Mouse (Mus musculus): Measurements from ENCODE around the gene Slamf7.
A peak's percentile ranks its signal among the peaks of the same experiment; 100 is the strongest.
"Not testable (repeated sequence)": the region's sequence is repeated elsewhere in the genome, so short reads cannot be mapped to it uniquely, and the experiment has no call there.

The Slamf7 gene

DNA sequence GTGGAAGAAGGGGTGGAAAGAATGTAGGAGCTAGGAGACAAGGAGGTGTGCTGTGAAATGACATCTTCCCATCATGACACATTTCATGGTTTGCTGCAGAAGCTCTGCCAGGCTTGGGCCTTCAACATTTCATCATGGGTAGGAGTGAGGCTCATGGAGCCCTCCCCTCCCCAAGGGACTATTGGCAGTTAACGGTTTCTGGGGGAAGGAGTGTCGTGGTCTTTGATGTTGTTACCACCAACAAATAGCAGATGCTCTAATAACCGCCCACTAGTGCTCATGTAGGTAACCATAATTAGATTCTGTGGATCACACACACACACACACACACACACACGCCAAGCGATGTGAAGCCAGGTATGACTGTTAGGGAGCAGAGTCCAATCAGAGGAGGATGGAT, at the start of gene Slamf7:
Gene Slamf7 (minus strand): TSS at position 302 of the 400 bp plus-strand sequence.
- DNase-seq, result no peak

DNA sequence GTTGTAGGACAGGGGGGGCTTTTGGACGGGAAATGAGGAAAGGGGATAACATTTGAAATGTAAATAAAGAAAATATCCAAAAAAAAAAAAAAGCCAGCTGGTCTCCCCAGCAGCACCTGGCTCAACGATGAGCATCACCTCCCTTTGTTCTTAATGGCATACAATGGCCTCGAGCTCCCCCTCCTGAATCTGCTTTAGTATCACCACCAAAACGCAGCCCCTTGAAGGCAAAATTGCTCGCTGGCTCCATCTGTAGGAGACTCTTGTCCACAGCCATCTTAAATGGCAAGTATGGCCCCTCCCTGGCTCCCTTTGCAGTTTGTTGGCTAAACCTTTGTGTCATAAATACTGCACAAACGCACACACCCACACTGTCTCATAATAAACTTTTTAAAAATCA, 46.1 kb upstream of the Slamf7 start:
- DNase-seq, result peak in 1 of 2 experiments; percentile 10

DNA sequence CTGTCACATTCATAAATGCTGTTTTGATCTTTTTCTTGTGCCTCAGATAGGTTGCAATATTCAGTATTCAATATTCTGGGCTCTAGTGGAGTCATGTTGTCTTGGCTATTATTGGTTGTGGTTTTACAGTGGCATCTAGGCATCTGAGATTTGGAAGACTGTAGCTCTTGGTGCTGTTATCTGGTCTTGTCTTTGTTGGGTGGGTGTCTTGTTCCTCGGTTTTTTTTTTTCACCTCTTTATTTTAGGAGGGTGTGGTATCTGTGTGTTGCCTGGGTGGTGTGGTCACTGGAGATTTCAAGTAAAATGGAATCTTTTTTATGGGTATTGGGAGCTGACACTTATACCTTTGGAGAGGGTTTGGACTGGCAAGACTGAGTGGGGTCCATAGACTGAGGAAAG, 41.1 kb upstream of the Slamf7 start:
- DNase-seq, result no peak

DNA sequence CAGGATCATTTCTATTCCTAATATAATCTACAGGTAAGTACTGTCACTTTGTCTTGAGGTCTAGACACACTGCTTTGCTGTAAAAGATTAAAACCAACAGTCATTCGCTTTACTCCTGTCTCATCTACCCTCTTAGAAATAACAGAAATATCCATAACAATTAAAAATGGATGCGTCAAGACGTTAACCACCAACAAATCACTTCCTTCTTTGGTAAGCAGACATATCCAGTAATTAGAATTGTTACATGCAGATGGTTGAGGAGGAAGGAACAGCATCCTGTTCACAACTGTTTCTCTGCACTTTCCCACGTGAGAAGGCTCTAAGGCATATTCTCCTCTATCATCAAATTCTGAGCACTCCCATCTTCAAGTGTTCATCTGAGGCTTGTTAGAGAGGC, 34.5 kb upstream of the Slamf7 start:
- no peak for DNase-seq

DNA sequence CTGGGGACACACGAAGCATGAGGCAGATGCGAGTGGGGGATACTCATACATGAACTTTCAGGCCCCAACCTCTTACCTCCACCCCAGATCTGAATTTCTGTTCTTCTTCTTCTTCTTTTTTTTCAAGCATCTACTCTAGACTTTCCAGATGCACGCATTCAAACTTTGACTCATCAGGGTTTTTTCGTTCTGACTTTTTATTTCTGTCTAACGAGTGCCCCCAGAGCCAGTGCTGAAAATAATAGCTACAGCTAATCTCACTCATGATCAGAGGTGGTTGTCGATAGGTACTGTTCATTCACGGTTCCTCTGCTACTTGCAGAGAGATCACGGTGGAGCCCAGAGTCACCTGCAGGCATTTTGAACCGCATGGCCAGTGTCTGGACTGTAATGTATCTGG, 32.1 kb upstream of the Slamf7 start:
- no peak for DNase-seq

DNA sequence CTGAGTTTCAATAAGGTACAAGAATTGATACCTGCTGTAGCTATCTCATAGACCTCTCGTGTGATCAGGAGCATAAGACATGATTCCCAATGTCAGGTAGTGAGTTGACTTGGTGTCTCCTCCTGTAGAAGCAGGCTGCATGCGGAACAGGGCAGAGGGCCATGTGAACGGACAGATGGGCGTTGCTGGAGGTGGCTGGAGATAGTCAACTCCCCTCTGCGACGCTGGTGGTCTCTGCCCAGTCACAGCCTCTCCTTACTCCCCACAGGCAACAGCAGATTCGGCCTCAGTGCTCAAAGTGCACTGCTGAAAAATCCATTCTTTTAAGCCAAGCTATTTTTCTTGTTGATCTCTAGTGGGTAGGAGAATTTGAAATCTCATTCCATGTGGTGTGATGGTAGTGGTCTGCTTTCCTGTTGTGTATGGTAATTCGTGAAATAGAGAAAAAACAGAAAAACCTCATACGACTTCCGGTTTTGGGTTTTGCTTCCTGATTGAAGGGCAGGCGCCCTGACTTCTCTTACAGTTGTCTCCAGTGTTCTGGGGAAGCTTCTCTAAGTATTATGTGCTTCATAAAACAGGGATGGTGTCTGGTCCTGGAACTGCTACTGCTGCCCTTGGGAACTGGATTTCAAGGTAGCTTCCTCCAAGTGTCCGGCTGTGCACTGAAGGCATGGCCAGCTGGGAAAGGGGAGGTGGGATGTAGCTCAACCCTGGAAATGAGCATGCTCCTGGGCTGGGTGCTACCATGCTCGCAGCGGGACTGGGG, 28.9 kb upstream of the Slamf7 start, which contains the start of gene Cd48:
Gene Cd48 (plus strand): TSS at position 479 of the 769 bp plus-strand sequence.
- DNase-seq, result no peak

DNA sequence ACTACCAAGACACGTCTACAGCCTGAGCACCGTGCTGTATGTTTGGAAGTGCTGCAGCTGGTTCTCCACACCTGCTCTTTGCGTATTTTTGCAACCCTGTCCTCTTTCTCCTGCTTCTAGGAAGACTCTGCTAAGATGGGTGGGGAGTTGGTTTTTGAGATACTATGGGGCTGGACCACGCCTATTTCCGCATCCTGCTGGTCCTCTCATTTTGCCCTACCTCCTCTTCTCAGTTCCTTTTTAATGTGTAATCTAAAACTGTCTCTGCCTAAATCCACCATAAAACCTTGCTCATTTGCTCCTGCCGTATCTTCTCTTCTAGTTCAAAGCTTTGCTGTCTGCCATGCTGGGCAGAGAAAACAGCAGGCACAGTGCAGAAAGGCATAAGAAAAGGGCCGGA, 28.2 kb upstream of the Slamf7 start:
- no peak for DNase-seq

DNA sequence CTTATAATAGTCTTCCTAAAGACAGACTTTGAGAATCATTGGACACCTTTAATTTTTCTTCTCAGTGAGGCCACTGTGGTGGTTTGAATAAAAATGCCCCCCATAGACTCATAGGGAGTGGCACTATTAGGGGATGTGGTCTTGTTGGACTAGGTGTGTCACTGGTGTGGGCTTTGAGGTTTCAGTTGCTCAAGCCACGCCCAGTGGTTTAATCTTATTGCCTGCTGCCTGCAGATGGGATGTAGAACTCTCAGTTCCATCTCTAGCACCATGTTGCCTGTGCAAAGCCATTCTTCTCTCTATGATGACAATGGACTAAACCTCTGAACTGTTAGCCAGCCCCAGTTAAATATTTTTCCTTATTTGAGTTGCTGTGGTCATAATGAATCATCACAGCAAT, 24.9 kb upstream of the Slamf7 start:
- DNase-seq, result no peak

DNA sequence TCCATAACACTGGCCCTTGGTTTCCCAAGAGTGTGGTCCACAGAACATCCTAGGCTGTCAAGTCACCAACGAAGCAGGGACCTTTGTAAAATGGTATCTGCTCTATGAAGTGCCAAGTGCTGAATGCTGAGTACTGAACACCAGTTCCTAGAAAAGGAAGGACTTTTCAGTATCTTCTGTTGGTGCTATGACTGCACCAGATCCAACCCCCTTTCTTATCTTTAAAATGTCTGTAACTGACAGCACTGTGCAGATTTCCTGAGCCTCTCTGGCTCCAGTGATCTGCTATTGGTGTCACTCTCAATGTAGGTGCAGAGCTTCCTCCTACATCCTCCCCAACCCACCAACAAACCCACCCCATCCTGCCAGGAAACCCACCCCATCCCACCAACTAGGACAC, 21.6 kb upstream of the Slamf7 start:
- no peak for DNase-seq

DNA sequence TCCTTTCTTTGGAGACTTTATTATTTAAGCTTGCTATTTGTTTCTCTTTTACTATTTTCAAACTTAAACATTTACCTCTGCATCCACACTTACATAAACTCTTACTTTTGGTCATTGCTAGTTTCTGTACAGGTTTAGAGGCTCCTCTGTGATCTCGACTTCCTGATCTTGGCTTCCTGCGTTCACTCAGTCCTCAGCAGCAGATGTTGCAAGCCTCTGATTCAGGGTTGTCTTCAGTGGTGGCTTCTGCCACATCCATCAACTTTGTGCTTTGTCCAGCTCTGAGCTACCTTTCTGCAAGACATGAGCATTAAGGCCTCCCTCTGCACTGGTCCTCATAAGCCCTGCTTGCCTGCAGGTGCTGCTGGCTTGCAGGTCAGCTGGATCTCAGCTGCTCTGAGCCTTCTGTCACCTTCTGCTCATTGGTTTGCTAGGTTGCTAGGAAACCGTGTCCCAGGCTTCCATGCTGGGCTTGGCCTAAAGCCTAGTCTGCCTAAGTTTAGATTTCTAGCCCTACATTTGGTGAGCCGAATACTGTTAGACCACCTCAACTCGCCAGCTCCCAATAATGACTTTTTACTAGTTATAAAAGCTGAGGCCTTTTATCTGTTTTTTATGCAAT, 20.1 kb upstream of the Slamf7 start:
- no peak for DNase-seq

DNA sequence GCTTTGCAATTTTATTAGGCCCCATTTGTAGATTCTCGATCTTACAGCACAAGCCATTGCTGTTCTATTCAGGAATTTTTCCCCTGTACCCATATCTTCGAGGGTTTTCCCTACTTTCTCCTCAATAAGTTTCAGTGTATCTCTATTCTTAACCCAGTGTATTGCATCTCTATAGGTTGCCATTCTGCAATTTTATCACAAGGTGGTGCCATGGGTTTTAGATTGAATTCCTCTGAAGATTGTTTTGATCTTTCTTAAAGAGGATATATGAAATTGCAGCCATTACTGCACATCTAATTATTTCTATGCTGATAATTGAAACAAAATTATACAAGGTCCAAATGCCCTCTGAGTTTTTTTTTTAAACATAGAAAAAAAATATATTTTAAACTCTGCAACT, 19.6 kb upstream of the Slamf7 start:
- not testable (repeated sequence) for DNase-seq

DNA sequence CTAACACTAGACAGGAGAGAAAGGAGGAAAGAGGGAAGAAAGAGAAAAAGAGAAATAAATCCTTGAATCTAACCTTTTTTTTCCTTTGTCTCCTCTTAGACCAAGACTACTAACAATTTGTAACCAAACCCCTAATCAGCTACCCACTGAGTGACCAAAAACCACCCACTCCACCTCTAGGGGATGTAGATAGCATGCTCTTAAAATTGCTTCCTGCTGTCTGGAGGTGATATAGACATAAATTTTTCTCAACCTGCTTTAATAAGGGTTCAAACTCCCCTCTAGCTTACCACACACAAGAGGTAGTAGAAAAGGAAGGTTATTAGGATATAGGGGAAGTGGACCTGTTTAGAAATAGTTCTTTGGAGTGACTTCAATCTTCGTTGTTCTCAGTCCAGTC, 14.3 kb upstream of the Slamf7 start:
- DNase-seq, result no peak

DNA sequence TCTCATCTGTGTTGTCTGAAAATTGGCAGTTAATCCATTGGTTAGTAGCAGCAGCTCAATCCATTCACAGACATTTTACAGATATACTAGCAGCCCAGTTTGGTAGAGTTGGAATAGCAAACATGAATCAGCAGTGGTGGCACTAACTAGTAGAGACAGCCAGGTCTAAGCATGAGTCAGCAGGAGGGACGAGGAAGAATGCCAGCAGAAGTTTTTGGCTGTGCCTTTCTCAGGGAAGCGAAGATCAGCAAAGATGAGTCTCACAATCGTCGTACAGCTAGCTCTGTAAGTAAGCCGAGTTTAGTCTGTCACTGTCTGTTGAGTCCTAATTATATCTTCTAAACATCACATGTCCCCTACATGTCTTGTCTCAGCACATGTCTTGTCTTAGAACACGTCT, 13.5 kb upstream of the Slamf7 start:
- no peak for DNase-seq

DNA sequence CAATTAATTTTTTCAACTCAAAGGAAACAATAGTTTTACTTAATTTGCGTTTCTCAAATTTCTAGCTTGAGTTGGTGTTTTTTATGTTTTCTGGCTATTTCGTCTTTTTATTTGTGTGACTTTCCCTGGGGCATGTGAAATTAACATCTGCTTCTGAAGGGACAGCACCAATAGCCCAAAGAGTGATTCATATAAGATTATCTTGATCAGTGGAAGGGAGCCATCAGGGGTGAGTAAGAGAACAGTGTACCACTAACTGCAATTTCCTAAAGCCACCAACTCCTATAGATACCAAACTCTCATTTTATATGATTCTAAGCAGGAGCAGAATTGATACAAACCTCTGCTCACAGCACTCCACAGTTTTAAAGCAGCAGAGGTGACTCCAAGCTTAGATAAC, 10.9 kb upstream of the Slamf7 start:
- no peak for DNase-seq

DNA sequence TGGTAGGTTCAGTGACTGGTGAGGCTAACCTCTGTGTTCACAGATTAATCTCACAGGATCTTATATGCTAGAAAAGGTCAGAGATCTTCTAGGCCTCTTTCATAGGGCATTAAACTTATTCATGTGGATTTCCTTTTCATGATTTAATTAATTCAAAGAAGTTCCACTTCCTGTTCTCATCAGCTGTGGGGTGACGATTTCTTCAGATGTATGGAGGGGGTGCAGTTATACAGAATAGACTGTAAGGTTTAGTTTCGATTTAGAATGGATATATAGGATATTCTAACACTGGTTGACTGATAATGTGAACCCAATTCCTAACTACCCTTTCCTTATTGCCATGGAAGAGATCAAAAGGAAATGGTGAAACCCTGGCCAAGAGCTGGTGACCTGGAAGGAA, 8.6 kb upstream of the Slamf7 start:
- no peak for DNase-seq

DNA sequence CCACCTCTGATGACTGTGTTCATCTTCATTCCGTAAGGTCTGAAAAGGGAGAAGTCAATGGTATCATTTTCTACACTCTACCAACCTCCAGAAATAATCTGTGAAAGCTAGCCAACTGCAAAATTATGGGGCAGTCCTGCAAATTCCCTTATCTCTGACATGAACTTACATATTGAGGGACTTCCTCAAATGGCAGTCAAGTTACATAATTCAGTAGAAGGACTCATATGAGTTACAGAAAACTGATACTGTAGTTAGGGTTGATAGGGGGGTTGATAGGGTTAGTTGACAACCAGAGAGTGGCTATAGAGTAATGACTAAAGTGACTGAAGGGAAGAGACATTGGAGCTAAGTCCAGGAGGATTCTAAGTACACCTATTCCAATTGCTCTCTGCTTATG, 7.6 kb upstream of the Slamf7 start:
- no peak for DNase-seq

DNA sequence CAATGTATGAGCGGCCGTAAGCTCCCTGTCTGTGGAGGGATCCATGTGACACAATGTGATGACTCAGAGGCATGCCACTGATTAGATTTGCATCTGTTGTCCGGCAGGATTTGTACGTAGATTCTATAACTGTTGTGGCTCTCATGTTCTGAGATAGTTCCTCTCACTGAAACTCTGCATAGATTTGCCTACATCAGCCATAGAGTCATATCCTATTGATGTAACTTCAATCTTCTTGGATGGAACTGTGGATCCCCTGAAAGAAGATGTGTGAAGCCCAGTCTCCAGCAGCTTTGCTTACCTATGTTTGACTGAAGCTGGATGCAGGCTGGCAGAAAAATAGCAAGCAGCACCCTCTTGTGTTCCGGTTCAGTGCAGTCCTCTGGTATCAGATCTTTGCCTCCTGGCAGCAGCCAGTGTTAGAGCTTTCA, 5.7 kb upstream of the Slamf7 start:
- DNase-seq, result peak in 1 of 2 experiments; percentile 13

DNA sequence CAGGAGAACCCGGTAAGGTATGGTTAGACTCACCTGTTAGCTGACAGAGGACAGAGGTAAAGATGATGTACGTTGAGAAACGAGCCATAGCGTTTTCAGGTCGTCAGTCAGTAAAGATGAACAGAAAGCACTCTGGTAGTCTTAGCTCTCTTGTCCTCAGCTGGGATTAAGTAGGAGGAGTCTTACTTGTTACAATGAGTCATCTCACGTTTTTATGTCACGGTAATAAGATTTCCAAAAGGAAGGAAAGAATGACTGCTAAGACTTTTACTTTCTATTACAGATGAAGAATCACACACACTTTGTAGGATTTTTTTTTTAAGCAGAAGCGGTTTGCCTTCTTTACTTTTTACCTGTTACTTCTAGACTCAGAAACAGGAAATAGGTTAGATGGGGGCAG, 4.0 kb downstream of the Slamf7 start:
- no peak for DNase-seq

DNA sequence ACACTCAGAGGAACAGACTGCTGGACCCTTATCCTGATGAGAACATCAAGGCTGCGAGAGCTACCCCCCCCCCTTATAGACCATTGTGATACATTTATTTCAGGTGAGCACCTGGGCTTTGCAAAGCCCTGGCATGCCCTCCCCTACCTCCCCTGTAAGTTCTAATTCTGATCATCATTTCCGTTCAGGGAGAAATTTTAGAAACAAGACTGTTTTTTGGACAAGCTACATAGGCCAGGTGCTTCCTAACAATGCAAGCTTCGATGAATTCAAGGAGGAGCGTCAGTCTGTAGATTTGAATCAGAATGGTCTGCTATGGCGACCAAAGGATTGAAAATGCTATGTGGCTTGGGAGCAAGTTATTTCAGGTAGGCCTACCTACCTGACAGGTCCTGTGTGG, 5.1 kb downstream of the Slamf7 start:
- DNase-seq, result no peak

DNA sequence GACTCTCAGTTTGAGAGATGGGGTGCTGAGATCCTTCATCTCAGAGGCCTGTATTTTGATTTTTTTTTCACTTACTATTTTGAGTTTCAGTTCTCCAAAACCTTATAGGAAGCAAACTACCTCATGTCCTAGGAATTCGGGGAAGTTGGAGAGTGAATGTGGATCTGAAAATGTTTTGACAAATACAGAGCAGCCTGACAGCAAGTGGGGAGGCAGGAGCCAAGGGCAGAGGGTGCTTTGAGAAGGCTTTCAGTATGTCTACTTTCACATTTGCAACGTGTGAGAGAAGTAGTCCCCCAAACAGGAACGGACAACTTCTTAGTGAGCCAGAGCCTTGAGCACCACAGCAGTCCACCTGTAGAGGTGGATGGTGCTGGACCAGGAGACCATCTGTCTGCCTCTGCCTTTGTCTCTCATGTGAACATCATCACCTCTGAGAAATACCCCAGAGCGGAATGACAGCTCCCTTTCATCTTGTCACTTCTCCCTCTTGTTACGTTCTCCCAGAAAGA, 6.3 kb downstream of the Slamf7 start:
- no peak for DNase-seq

DNA sequence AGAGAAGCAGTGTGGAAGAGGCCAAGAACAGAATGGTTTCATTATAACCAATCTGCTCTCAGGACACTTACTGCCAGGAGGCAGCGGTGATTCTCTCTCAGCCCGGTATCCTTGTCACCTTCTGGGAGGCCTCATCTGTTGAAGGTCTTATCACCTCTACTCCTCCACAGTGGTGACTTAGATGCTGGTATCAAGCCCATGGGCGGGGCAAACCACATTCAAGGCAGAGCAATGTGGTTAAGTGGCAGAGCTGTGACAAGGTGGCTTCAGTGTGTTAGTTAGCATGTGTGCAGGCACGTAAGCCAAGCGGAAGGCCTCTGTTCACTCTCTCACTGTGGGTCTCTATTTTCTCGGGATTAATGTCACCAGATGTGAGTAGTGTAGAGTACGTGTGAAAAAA, 9.2 kb downstream of the Slamf7 start:
- no peak for DNase-seq

DNA sequence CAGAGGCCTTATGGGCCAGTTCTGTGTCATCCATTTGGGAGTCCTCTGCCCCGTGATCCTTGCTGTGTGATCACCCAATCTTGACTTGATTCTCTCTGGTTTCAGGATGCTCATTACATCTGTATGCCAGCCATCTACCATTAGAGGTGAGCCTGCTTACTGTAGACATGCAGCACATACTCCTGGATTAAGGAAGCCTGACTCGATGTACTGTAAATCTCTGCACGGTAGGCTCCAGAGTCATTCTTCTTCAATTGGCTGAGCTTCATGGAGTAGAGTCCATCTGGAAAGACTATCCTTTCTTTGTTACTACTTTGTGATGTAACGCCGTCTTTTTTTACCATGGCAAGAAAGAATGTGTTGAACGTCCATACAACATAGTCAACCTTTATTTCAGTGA, 12.0 kb downstream of the Slamf7 start:
- no peak for DNase-seq

DNA sequence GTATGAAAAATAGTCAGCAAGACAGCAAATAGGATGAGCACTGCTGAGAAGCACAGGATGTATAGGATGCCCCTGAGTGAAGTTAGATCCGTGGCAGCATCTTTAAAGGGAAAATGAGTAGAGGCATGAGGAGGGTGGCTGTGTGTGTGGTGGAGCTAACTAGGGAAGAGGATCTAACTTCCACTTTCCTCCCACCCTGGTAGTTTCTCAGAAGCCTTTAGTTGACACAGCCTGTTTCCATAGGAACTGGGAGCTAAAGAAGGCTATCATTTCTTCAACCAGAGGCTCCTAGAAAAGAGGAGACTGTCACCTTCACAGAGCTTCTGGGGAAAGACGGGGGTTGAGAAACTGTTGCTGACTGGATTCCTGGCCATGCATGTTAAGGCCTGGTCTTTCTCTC, 14.1 kb downstream of the Slamf7 start:
- no peak for DNase-seq

DNA sequence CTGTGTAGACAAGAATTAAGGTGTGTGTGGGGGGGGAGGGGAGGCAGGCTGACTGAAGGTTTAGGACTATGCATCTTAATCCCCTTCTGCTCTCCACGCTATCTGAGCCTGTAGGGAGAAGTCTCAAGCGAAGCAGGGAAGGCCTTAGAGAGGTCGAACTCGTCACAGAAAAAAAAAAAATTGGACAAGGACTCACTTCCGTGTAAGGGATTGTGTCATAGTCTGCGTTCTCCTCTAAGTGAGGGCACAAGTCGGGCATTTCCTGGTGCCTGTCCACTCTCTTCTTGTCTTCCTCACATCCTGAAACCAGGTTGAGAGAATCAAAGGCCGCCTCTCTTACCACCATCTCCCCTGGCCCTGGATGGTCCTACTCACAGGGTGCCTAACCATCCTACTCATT, 15.7 kb downstream of the Slamf7 start:
- no peak for DNase-seq

DNA sequence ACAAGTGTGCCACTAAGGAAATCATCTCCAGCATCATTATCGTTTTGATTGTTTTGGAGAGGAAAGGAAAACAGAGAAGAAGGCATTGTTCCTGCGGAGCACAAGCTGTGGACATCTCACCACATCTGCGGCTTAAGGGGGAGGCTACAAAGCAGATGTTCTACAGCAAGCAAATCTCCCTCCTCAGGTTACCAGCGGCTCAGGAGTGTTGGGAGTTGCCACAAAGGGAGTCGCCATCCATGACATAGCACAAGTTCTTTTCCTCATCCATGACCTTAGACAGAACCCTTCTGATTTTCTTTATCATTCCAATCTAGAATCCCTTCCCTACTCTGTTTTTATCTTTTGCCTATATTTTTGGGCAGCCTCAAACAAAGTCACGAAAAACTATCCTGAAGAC, 17.1 kb downstream of the Slamf7 start:
- no peak for DNase-seq
